Mouse (Mus musculus): ENCODE results near the gene Gm47985. TPM values are rescaled to one million over a fixed set of nuclear protein-coding genes. Genes with fewer than 3 reads are reported as not detected.

The Gm47985 gene
- polyA plus RNA-seq, 1 experiment: 0.09 TPM

- no peaks in the 10 kb centered on the region for H3K36me3 ChIP-seq (ENCODE audit: control insufficient read depth, insufficient read depth, low read length)
- H3K27ac ChIP-seq (ENCODE audit: insufficient read depth, low read depth, low read length): no peak overlapping the region
- H3K27me3 ChIP-seq (ENCODE audit: control insufficient read depth, insufficient read depth, low read length): no peaks in the 10 kb centered on the region
- no peaks in the 10 kb centered on the region for H3K4me1 ChIP-seq (ENCODE audit: control insufficient read depth, insufficient read depth, insufficient read length, low read length)
- TF ChIP-seq CTCF (IDR thresholded peaks at IDR 0.05; ENCODE audit: extremely low read depth, insufficient read length, insufficient replicate concordance, low read depth, low read length): no peak
- no peak for TF ChIP-seq POLR2A (IDR thresholded peaks at IDR 0.05; ENCODE audit: low read depth, low read length)
- 88% methylated on average over 8 of the region's 8 CpGs for WGBS
- H3K4me3 ChIP-seq (ENCODE audit: low read depth, low read length): no peak overlapping the region
These were observed 45.2 kb downstream of the Gm47985 start for GRCm38 (mm10) chr1:151227506-151227905.

- Histone ChIP-seq H3K36me3 (ENCODE audit: control insufficient read depth, insufficient read depth, low read length) (no peaks in the 10 kb centered on the region), H3K4me3 (ENCODE audit: low read depth, low read length) (no peak overlapping the region), H3K4me1 (ENCODE audit: control insufficient read depth, insufficient read depth, insufficient read length, low read length) (no peaks in the 10 kb centered on the region), H3K27ac (ENCODE audit: insufficient read depth, low read depth, low read length) (no peak overlapping the region), H3K27me3 (ENCODE audit: control insufficient read depth, insufficient read depth, low read length) (no peaks in the 10 kb centered on the region)
- WGBS: 72% methylated on average over 1 of the region's 1 CpGs
- TF ChIP-seq CTCF (IDR thresholded peaks at IDR 0.05; ENCODE audit: extremely low read depth, insufficient read length, insufficient replicate concordance, low read depth, low read length) (no peak), POLR2A (IDR thresholded peaks at IDR 0.05; ENCODE audit: low read depth, low read length) (no peak)
These were observed 46.1 kb downstream of the Gm47985 start for GRCm38 (mm10) chr1:151228320-151228989.

GRCm38 (mm10) chr1:151232346-151232745 lies 50.0 kb downstream of the Gm47985 start:
- H3K36me3 ChIP-seq (ENCODE audit: control insufficient read depth, insufficient read depth, low read length): no peaks in the 10 kb centered on the region
- H3K4me3 ChIP-seq (ENCODE audit: low read depth, low read length): no peak overlapping the region
- H3K27me3 ChIP-seq (ENCODE audit: control insufficient read depth, insufficient read depth, low read length): no peaks in the 10 kb centered on the region
- no peak overlapping the region for H3K27ac ChIP-seq (ENCODE audit: insufficient read depth, low read depth, low read length)
- no peaks in the 10 kb centered on the region for H3K4me1 ChIP-seq (ENCODE audit: control insufficient read depth, insufficient read depth, insufficient read length, low read length)
- TF ChIP-seq CTCF (IDR thresholded peaks at IDR 0.05; ENCODE audit: extremely low read depth, insufficient read length, insufficient replicate concordance, low read depth, low read length) (no peak), POLR2A (IDR thresholded peaks at IDR 0.05; ENCODE audit: low read depth, low read length) (no peak)
- 86% methylated on average over 3 of the region's 3 CpGs for whole genome bisulfite sequencing

GRCm38 (mm10) chr1:151233756-151234155 lies 51.4 kb downstream of the Gm47985 start:
- Histone ChIP-seq H3K27ac (ENCODE audit: insufficient read depth, low read depth, low read length) (no peak overlapping the region), H3K4me3 (ENCODE audit: low read depth, low read length) (no peak overlapping the region), H3K27me3 (ENCODE audit: control insufficient read depth, insufficient read depth, low read length) (no peaks in the 10 kb centered on the region), H3K4me1 (ENCODE audit: control insufficient read depth, insufficient read depth, insufficient read length, low read length) (no peaks in the 10 kb centered on the region), H3K36me3 (ENCODE audit: control insufficient read depth, insufficient read depth, low read length) (no peaks in the 10 kb centered on the region)
- TF ChIP-seq CTCF (IDR thresholded peaks at IDR 0.05; ENCODE audit: extremely low read depth, insufficient read length, insufficient replicate concordance, low read depth, low read length) (no peak), POLR2A (IDR thresholded peaks at IDR 0.05; ENCODE audit: low read depth, low read length) (no peak)
- 78% methylated on average over 3 of the region's 3 CpGs for WGBS

Other genes starting within 250 kb of the Gm47985 start
- gene Hmcn1, start 189.1 kb upstream of the Gm47985 start, polyA plus RNA-seq (2012; rRNA removed): 1.9 and 2.6 TPM in 2 replicates
- 0.16 TPM in 1 of 2 replicates, not detected in the other for gene Gm8947, start 9.8 kb downstream of the Gm47985 start, polyA plus RNA-seq (2012; rRNA removed)
- 0.27 and 0.42 TPM in 2 replicates for gene Gm47995, start 15.9 kb downstream of the Gm47985 start, polyA plus RNA-seq (2012; rRNA removed)
- gene 3110040M04Rik, start 21.6 kb downstream of the Gm47985 start, polyA plus RNA-seq (2012; rRNA removed): 1.3 TPM in 1 of 2 replicates, not detected in the other
- 0.13 TPM in 1 of 2 replicates, not detected in the other for gene Gm47996, start 27.6 kb downstream of the Gm47985 start, polyA plus RNA-seq (2012; rRNA removed)
- 14.1 and 37.6 TPM in 2 replicates for gene Ivns1abp, start 161.9 kb downstream of the Gm47985 start, polyA plus RNA-seq (2012; rRNA removed)
- 1.5 and 2.3 TPM in 2 replicates for gene Swt1, start 245.9 kb downstream of the Gm47985 start, polyA plus RNA-seq (2012; rRNA removed)
- 8.5 and 15.7 TPM in 2 replicates for gene Trmt1l, start 246.0 kb downstream of the Gm47985 start, polyA plus RNA-seq (2012; rRNA removed)

Data from small intestine, adult 2 months (tissue).